Mouse (Mus musculus): ENCODE results near the gene Prnd. TPM values are rescaled to one million over a fixed set of nuclear protein-coding genes. Genes with fewer than 3 reads are reported as not detected.
A peak's percentile ranks its signal among the peaks of the same experiment; 100 is the strongest.

Gene Prnd
- total and polyA plus RNA-seq, 3 experiments, result 0.76 to 11.4 (median 5.6) TPM

DNA sequence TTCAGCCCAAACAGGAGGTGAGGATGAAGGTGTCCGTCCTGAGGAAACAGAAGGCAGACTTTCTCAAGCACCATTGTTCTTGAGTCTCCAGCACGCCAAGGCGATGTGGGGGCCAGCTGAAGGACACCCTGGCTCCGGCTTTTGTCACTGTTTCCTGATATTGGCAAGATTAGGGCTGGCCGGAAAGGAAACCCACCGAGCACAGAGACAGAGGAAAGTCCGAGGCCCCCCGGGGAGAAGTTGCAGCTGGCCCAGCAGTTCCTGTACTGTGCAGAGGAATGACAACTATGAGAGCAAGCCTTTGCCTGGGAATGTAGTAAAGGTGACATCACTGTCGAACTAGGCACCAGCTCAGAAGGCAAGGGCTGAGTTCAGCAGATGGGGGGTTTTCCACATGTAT is 30.2 kb downstream of the Prnd start:
- Histone ChIP-seq H3K4me3 (replicated peaks in 1 of 3; ENCODE audit: low read depth in 2 of 3, low read length in 2 of 3, poor library complexity in 1 of 3) (no peak overlapping the region), H3K9ac (ENCODE audit: insufficient read depth, low read depth) (no peak overlapping the region), H3K4me1 (ENCODE audit: control insufficient read depth in 1 of 2, insufficient read depth in 2 of 2) (peaks cover 2 to 34% of the 10 kb centered on the region in 2 experiments), H3K27ac (ENCODE audit: insufficient read depth, low read depth) (no peak overlapping the region), H3K9me3 (replicated peaks; ENCODE audit: low read length) (peaks cover 10% of the 10 kb centered on the region), H3K79me2 (replicated peaks; ENCODE audit: control insufficient read depth, extremely low read depth, insufficient read depth, poor library complexity, severe bottlenecking) (no peaks in the 10 kb centered on the region), H3K36me3 (replicated peaks in 1 of 2; ENCODE audit: control insufficient read depth in 1 of 2, insufficient read depth in 1 of 2, low read length in 1 of 2) (no peaks in the 10 kb centered on the region), H3K27me3 (replicated peaks) (no peaks in the 10 kb centered on the region), H3K4me2 (ENCODE audit: insufficient read depth, low read depth, poor library complexity, severe bottlenecking) (no peak overlapping the region)
- dilution Hi-C loops (cut with MboI; ENCODE audit: extremely low pct_ligation_motif_present, extremely low pct_unique_long_range_greater_than_20kb, low sequenced_read_pairs), result no loop called here
- in situ Hi-C loops (cut with MboI; ENCODE audit: low pct_ligation_motif_present, low pct_unique_long_range_greater_than_20kb, low sequenced_read_pairs), result loop anchor here (5.0 to 10.0 kb wide), 2 partner anchors 151 to 264 kb away; partner anchors contain the start of gene Tmem230
- TF ChIP-seq ETS1 (conservative IDR thresholded peaks at IDR 0.05; ENCODE audit: low read depth, low read length) (no peak), USF2 (conservative IDR thresholded peaks at IDR 0.05; ENCODE audit: low read depth, low read length) (no peak), NRF1 (IDR thresholded peaks at IDR 0.05; ENCODE audit: low read depth, low read length) (no peak), EP300 (IDR thresholded peaks at IDR 0.05; ENCODE audit: low read length) (no peak), JUND (conservative IDR thresholded peaks at IDR 0.05; ENCODE audit: low read depth, low read length) (no peak), NELFE (IDR thresholded peaks at IDR 0.05; ENCODE audit: low read depth, low read length) (no peak), UBTF (IDR thresholded peaks at IDR 0.05; ENCODE audit: low read depth, low read length) (no peak)
- DNase-seq (ENCODE audit: extremely low read depth), result no peak

DNA sequence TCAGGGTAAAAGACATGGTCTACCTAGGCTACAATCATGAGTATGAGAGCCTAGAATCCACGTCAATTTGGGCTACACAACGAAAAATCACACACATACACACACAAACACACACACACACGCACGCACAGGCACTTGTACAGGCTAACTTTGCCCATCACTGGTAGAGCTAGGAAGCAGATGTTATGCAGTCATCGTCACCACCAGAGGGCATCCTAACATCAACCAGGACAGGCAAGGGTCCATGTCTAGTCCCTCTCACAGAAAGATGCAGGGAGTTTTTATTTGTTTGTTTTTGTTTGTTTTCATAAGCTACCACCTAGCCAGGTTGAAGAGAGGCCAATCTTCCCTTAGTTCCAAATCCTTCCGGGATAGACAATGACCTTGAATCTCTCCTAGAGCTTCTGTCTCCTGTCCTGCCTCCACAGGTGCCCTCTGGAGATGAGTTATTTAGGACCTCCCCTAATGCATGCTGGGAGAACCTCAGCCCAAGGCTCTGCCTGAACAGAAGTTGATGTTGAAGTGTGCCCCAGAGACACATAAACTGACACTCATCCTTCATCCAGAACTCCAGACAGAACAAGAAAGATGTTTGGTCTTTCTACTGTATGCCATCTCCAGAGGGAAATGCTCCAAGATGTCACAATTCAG is 32.0 kb downstream of the Prnd start:
- dilution Hi-C loops (cut with MboI; ENCODE audit: extremely low pct_ligation_motif_present, extremely low pct_unique_long_range_greater_than_20kb, low sequenced_read_pairs), result no loop called here
- Histone ChIP-seq H3K27me3 (replicated peaks) (no peaks in the 10 kb centered on the region), H3K4me3 (replicated peaks in 1 of 3; ENCODE audit: low read depth in 2 of 3, low read length in 2 of 3, poor library complexity in 1 of 3) (no peak overlapping the region), H3K4me2 (ENCODE audit: insufficient read depth, low read depth, poor library complexity, severe bottlenecking) (no peak overlapping the region), H3K9me3 (replicated peaks; ENCODE audit: low read length) (peaks cover 7% of the 10 kb centered on the region), H3K79me2 (replicated peaks; ENCODE audit: control insufficient read depth, extremely low read depth, insufficient read depth, poor library complexity, severe bottlenecking) (no peaks in the 10 kb centered on the region), H3K4me1 (ENCODE audit: control insufficient read depth in 1 of 2, insufficient read depth in 2 of 2) (peaks cover 2 to 34% of the 10 kb centered on the region in 2 experiments), H3K9ac (ENCODE audit: insufficient read depth, low read depth) (no peak overlapping the region), H3K36me3 (replicated peaks in 1 of 2; ENCODE audit: control insufficient read depth in 1 of 2, insufficient read depth in 1 of 2, low read length in 1 of 2) (no peaks in the 10 kb centered on the region), H3K27ac (ENCODE audit: insufficient read depth, low read depth) (no peak overlapping the region)
- in situ Hi-C loops (cut with MboI; ENCODE audit: low pct_ligation_motif_present, low pct_unique_long_range_greater_than_20kb, low sequenced_read_pairs), result loop anchor here (5.0 to 10.0 kb wide), 2 partner anchors 150 to 262 kb away; partner anchors contain the start of gene Tmem230
- DNase-seq (ENCODE audit: extremely low read depth), result peak; percentile 81
- TF ChIP-seq SIN3A (IDR thresholded peaks at IDR 0.05; ENCODE audit: low read length), result peak; percentile 58
- TF ChIP-seq MXI1 (IDR thresholded peaks at IDR 0.05; ENCODE audit: low read depth, low read length), result no peak
- no peak; the same call in 1 of the 2 replicates for TF ChIP-seq MAZ (IDR thresholded peaks at IDR 0.05; ENCODE audit: low read depth, low read length)
- peak; percentile 64 to 98 for TF ChIP-seq CTCF (conservative IDR thresholded peaks at IDR 0.05 in 1 of 2, IDR thresholded peaks at IDR 0.05 in 1 of 2; ENCODE audit: low read depth in 2 of 2, low read length in 2 of 2)
- TF ChIP-seq TCF12 (IDR thresholded peaks at IDR 0.05; ENCODE audit: low read depth, low read length), result no peak
- TF ChIP-seq RAD21 (IDR thresholded peaks at IDR 0.05; ENCODE audit: low read depth, low read length), result peak; percentile 99
- TF ChIP-seq JUND (conservative IDR thresholded peaks at IDR 0.05; ENCODE audit: low read depth, low read length), result no peak
- no peak for TF ChIP-seq BHLHE40 (IDR thresholded peaks at IDR 0.05; ENCODE audit: low read depth, low read length)
- no peak for TF ChIP-seq ZKSCAN1 (IDR thresholded peaks at IDR 0.05; ENCODE audit: borderline replicate concordance, low read depth, low read length)
- TF ChIP-seq RCOR1 (conservative IDR thresholded peaks at IDR 0.05; ENCODE audit: low read depth, low read length), result no peak
- no peak for TF ChIP-seq E2F4 (IDR thresholded peaks at IDR 0.05; ENCODE audit: insufficient replicate concordance, low read depth, low read length)
- peak; percentile 56; the same call in 1 of the 2 replicates for TF ChIP-seq IRF4 (IDR thresholded peaks at IDR 0.05; ENCODE audit: low read depth, low read length)
- TF ChIP-seq MAX (IDR thresholded peaks at IDR 0.05; ENCODE audit: low read length), result no peak
- no peak for TF ChIP-seq ELF1 (IDR thresholded peaks at IDR 0.05; ENCODE audit: low read depth, low read length)
- TF ChIP-seq EP300 (IDR thresholded peaks at IDR 0.05; ENCODE audit: low read length), result no peak
- no peak for TF ChIP-seq ZMIZ1 (IDR thresholded peaks at IDR 0.05; ENCODE audit: low read depth, low read length)
- TF ChIP-seq USF1 (IDR thresholded peaks at IDR 0.05; ENCODE audit: low read depth, low read length), result no peak
- no peak for TF ChIP-seq ETS1 (conservative IDR thresholded peaks at IDR 0.05; ENCODE audit: low read depth, low read length)
- TF ChIP-seq TBP (conservative IDR thresholded peaks at IDR 0.05; ENCODE audit: low read depth, low read length), result no peak
- TF ChIP-seq HCFC1 (IDR thresholded peaks at IDR 0.05; ENCODE audit: low read depth, low read length), result no peak
- TF ChIP-seq POLR2A (IDR thresholded peaks at IDR 0.05; ENCODE audit: low read depth, low read length), result no peak
- TF ChIP-seq JUN (IDR thresholded peaks at IDR 0.05; ENCODE audit: insufficient read depth, low read depth, low read length), result no peak
- peak; percentile 23; the same call in 1 of the 2 replicates for TF ChIP-seq NELFE (IDR thresholded peaks at IDR 0.05; ENCODE audit: low read depth, low read length)
- no peak for TF ChIP-seq MEF2A (IDR thresholded peaks at IDR 0.05; ENCODE audit: borderline replicate concordance, low read depth, low read length)
- no peak for TF ChIP-seq UBTF (IDR thresholded peaks at IDR 0.05; ENCODE audit: low read depth, low read length)
- TF ChIP-seq PAX5 (IDR thresholded peaks at IDR 0.05; ENCODE audit: low read length), result no peak
- no peak for TF ChIP-seq GABPA (IDR thresholded peaks at IDR 0.05; ENCODE audit: insufficient replicate concordance, low read depth, low read length)
- peak; percentile 58; the same call in 1 of the 2 replicates for TF ChIP-seq MYC (IDR thresholded peaks at IDR 0.05; ENCODE audit: low read depth, low read length)
- no peak for TF ChIP-seq MAFK (IDR thresholded peaks at IDR 0.05; ENCODE audit: insufficient replicate concordance, low read length)

Measured in CH12.LX (cell line).